Mouse (Mus musculus) heart, embryonic 10.5 days (tissue): ENCODE results near the gene Bag6. TPM values are rescaled to one million over a fixed set of nuclear protein-coding genes. Genes with fewer than 3 reads are reported as not detected.
"Not testable (repeated sequence)": the region's sequence is repeated elsewhere in the genome, so short reads cannot be mapped to it uniquely, and the experiment has no call there.

Experiments
- DNase-seq: peaks from one replicate; pipeline ENCODE4 v3.0.0-alpha.2; 2017; ENCODE audit warnings: low spot score
- H3K27ac ChIP-seq: fragments of 300-500 bp; sonication (generic); 2 replicates; pipeline ENCODE4 v1.5.1; 2016; ENCODE audit warnings: mild to moderate bottlenecking
- H3K27me3 ChIP-seq: fragments of 300-500 bp; sonication (generic); 2 replicates; pipeline ENCODE4 v1.6.1; 2016; ENCODE audit warnings: mild to moderate bottlenecking; ENCODE audit not compliant: poor library complexity, insufficient read depth, severe bottlenecking
- H3K36me3 ChIP-seq: fragments of 300-500 bp; sonication (generic); 2 replicates; pipeline ENCODE4 v1.6.1; 2016; ENCODE audit warnings: mild to moderate bottlenecking, moderate library complexity
- H3K4me1 ChIP-seq: fragments of 300-500 bp; sonication (generic); 2 replicates; pipeline ENCODE4 v1.6.1; 2016; ENCODE audit warnings: mild to moderate bottlenecking
- H3K4me3 ChIP-seq: fragments of 300-500 bp; sonication (generic); 2 replicates; pipeline ENCODE4 v1.5.1; 2016; ENCODE audit warnings: mild to moderate bottlenecking, moderate library complexity
- H3K9me3 ChIP-seq: fragments of 300-500 bp; sonication (generic); 2 replicates; pipeline ENCODE4 v1.6.1; 2016; ENCODE audit warnings: mild to moderate bottlenecking, moderate library complexity
- WGBS: fragments of 180-500 bp; shearing (Covaris S2); methylation state at CpG from one replicate; pipeline ENCODE4 v1.1.7; 2016; 5-methylcytosine and 5-hydroxymethylcytosine counted together
- polyA plus RNA-seq: library from polyadenylated mRNA; unstranded; fragments of >200 nt; fragmentation: Nextera tagmentation; extraction: Ambion mirVana; gene quantifications from 2 replicates; pipeline ENCODE4 v1.2.1, GENCODE M21; 2016

Gene Bag6
- polyA plus RNA-seq, 1 experiment from 2014 or later, result 65.5 TPM

GRCm38 (mm10) chr17:35121871-35122303 lies 13.1 kb upstream of the Bag6 start, which contains the start of gene Csnk2b:
TSS of gene Csnk2b (minus strand) at chr17:35122053.
- peak within 1 kb of the TSS; percentile 97 for H3K4me3 ChIP-seq
- no peaks in the 10 kb centered on the region for H3K27me3 ChIP-seq
- peaks cover 35% of the 10 kb centered on the region for H3K4me1 ChIP-seq
- peaks cover 48% of the 10 kb centered on the region for H3K36me3 ChIP-seq
- no peaks in the 10 kb centered on the region for H3K9me3 ChIP-seq
- under 1% methylated on average over 19 of the region's 19 CpGs for WGBS
- no peak for DNase-seq
- peak within 1 kb of the TSS; percentile 94 for H3K27ac ChIP-seq

GRCm38 (mm10) chr17:35123287-35123686 lies 11.7 kb upstream of the Bag6 start:
- H3K9me3 ChIP-seq, DNase-seq, H3K27ac ChIP-seq, H3K4me3 ChIP-seq, H3K27me3 ChIP-seq: not testable (repeated sequence)
- 88% methylated on average over 9 of the region's 9 CpGs for WGBS
- peaks cover 44% of the 10 kb centered on the region for H3K36me3 ChIP-seq
- peaks cover 45% of the 10 kb centered on the region for H3K4me1 ChIP-seq

GRCm38 (mm10) chr17:35124261-35124896 lies 10.6 kb upstream of the Bag6 start:
- peaks cover 41% of the 10 kb centered on the region for H3K36me3 ChIP-seq
- peaks cover 53% of the 10 kb centered on the region for H3K4me1 ChIP-seq
- not testable (repeated sequence) for H3K4me3 ChIP-seq, DNase-seq, H3K27ac ChIP-seq, H3K27me3 ChIP-seq, H3K9me3 ChIP-seq
- WGBS, result 92% methylated on average over 12 of the region's 12 CpGs

GRCm38 (mm10) chr17:35125081-35125480 lies 9.9 kb upstream of the Bag6 start:
- Histone ChIP-seq H3K9me3 (no peaks in the 10 kb centered on the region), H3K4me1 (peaks cover 50% of the 10 kb centered on the region), H3K4me3 (no peak overlapping the region), H3K36me3 (peaks cover 39% of the 10 kb centered on the region), H3K27me3 (no peaks in the 10 kb centered on the region), H3K27ac (no peak overlapping the region)
- WGBS, result 93% methylated on average over 1 of the region's 1 CpGs
- DNase-seq, result no peak

- 25% methylated on average over 6 of the region's 6 CpGs for WGBS
- Histone ChIP-seq H3K27me3 (no peaks in the 10 kb centered on the region), H3K9me3 (no peaks in the 10 kb centered on the region), H3K27ac (peak overlapping the region; percentile 78; the same call in 1 of the 2 replicates), H3K4me3 (peak overlapping the region; percentile 81), H3K4me1 (peaks cover 45% of the 10 kb centered on the region), H3K36me3 (peaks cover 42% of the 10 kb centered on the region)
- DNase-seq, result no peak
Measured at GRCm38 (mm10) chr17:35125578-35125977, 9.4 kb upstream of the Bag6 start.

- Histone ChIP-seq H3K4me1 (peaks cover 45% of the 10 kb centered on the region), H3K27me3 (no peaks in the 10 kb centered on the region), H3K9me3 (no peaks in the 10 kb centered on the region), H3K36me3 (peaks cover 47% of the 10 kb centered on the region), H3K4me3 (peak within 1 kb of the TSS; percentile 81), H3K27ac (peak within 1 kb of the TSS; percentile 93)
- peak; percentile 90 for DNase-seq
- under 1% methylated on average over 36 of the region's 36 CpGs for WGBS
Measured at GRCm38 (mm10) chr17:35126206-35126611, 8.8 kb upstream of the Bag6 start, which contains the start of gene D17H6S53E. TSS of gene D17H6S53E (plus strand) at chr17:35126373.

GRCm38 (mm10) chr17:35127017-35127416 lies 8.0 kb upstream of the Bag6 start:
- peaks cover 47% of the 10 kb centered on the region for H3K36me3 ChIP-seq
- H3K27me3 ChIP-seq, result no peaks in the 10 kb centered on the region
- DNase-seq, result no peak
- no peaks in the 10 kb centered on the region for H3K9me3 ChIP-seq
- WGBS, result 70% methylated on average over 13 of the region's 13 CpGs
- peak overlapping the region; percentile 93 for H3K27ac ChIP-seq
- H3K4me3 ChIP-seq, result peak overlapping the region; percentile 81
- H3K4me1 ChIP-seq, result peaks cover 43% of the 10 kb centered on the region

- Histone ChIP-seq H3K4me3 (no peak overlapping the region), H3K9me3 (no peaks in the 10 kb centered on the region), H3K27me3 (no peaks in the 10 kb centered on the region), H3K36me3 (peaks cover 38% of the 10 kb centered on the region), H3K4me1 (peaks cover 36% of the 10 kb centered on the region), H3K27ac (no peak overlapping the region)
- WGBS, result 65% methylated on average over 11 of the region's 11 CpGs
- no peak for DNase-seq
Measured at GRCm38 (mm10) chr17:35128996-35129395, 6.0 kb upstream of the Bag6 start.

GRCm38 (mm10) chr17:35131038-35131437 lies 3.9 kb upstream of the Bag6 start:
- peaks cover 27% of the 10 kb centered on the region for H3K4me1 ChIP-seq
- H3K4me3 ChIP-seq, result no peak overlapping the region
- H3K27ac ChIP-seq, result no peak overlapping the region
- WGBS, result 86% methylated on average over 8 of the region's 8 CpGs
- H3K9me3 ChIP-seq, result no peaks in the 10 kb centered on the region
- no peak for DNase-seq
- no peaks in the 10 kb centered on the region for H3K27me3 ChIP-seq
- H3K36me3 ChIP-seq, result peaks cover 27% of the 10 kb centered on the region

- DNase-seq, result no peak
- H3K9me3 ChIP-seq, result no peaks in the 10 kb centered on the region
- WGBS, result 77% methylated on average over 15 of the region's 15 CpGs
- H3K27ac ChIP-seq, result no peak within 1 kb of the TSS
- H3K4me1 ChIP-seq, result peaks cover 26% of the 10 kb centered on the region
- H3K27me3 ChIP-seq, result no peaks in the 10 kb centered on the region
- no peak within 1 kb of the TSS for H3K4me3 ChIP-seq
- peaks cover 27% of the 10 kb centered on the region for H3K36me3 ChIP-seq
Measured at GRCm38 (mm10) chr17:35131500-35132173, 3.3 kb upstream of the Bag6 start, which contains the start of gene Apom. TSS of gene Apom (minus strand) at chr17:35132050.

GRCm38 (mm10) chr17:35132174-35132560 lies 2.8 kb upstream of the Bag6 start:
- Histone ChIP-seq H3K4me1 (peaks cover 26% of the 10 kb centered on the region), H3K9me3 (no peaks in the 10 kb centered on the region), H3K27ac (no peak overlapping the region), H3K36me3 (peaks cover 27% of the 10 kb centered on the region), H3K4me3 (no peak overlapping the region), H3K27me3 (no peaks in the 10 kb centered on the region)
- no peak for DNase-seq
- 71% methylated on average over 3 of the region's 3 CpGs for WGBS

- H3K4me3 ChIP-seq, result no peak overlapping the region
- H3K9me3 ChIP-seq, result no peaks in the 10 kb centered on the region
- peaks cover 19% of the 10 kb centered on the region for H3K4me1 ChIP-seq
- no peak overlapping the region for H3K27ac ChIP-seq
- no peaks in the 10 kb centered on the region for H3K27me3 ChIP-seq
- H3K36me3 ChIP-seq, result peaks cover 26% of the 10 kb centered on the region
- no peak for DNase-seq
- 88% methylated on average over 7 of the region's 7 CpGs for WGBS
Measured at GRCm38 (mm10) chr17:35133517-35133916, 1.5 kb upstream of the Bag6 start.

- DNase-seq, result no peak
- Histone ChIP-seq H3K4me3 (peak overlapping the region; percentile 84), H3K27me3 (no peaks in the 10 kb centered on the region), H3K4me1 (peaks cover 12% of the 10 kb centered on the region; the same call in 1 of the 2 replicates), H3K9me3 (no peaks in the 10 kb centered on the region), H3K36me3 (peaks cover 34% of the 10 kb centered on the region), H3K27ac (peak overlapping the region; percentile 99)
- under 1% methylated on average over 42 of the region's 43 CpGs for WGBS
Measured at GRCm38 (mm10) chr17:35135591-35136320, 778 bp downstream of the Bag6 start.
